Mouse (Mus musculus): Measurements from ENCODE around the gene Casp6.

Casp6 gene

GRCm38 (mm10) chr3:129923581-129923980 lies 22.4 kb downstream of the Casp6 start:
- DNase-seq (ENCODE audit: low read depth), result no peak

GRCm38 (mm10) chr3:129925861-129926260 lies 24.6 kb downstream of the Casp6 start:
- no peak for DNase-seq (ENCODE audit: low read depth)

- no peak for DNase-seq (ENCODE audit: low read depth)
Observed at GRCm38 (mm10) chr3:129930213-129930778, 29.1 kb downstream of the Casp6 start.

- peak; percentile 38 for DNase-seq (ENCODE audit: low read depth)
Observed at GRCm38 (mm10) chr3:129932443-129932842, 31.2 kb downstream of the Casp6 start.

GRCm38 (mm10) chr3:129936561-129936960 lies 35.3 kb downstream of the Casp6 start:
- no peak for DNase-seq (ENCODE audit: low read depth)

- no peak for DNase-seq (ENCODE audit: low read depth)
Observed at GRCm38 (mm10) chr3:129937848-129938247, 36.6 kb downstream of the Casp6 start.

- no peak for DNase-seq (ENCODE audit: low read depth)
Observed at GRCm38 (mm10) chr3:129939058-129939457, 37.8 kb downstream of the Casp6 start.

GRCm38 (mm10) chr3:129940780-129941179 lies 39.6 kb downstream of the Casp6 start:
- DNase-seq (ENCODE audit: low read depth), result no peak

GRCm38 (mm10) chr3:129941291-129941690 lies 40.1 kb downstream of the Casp6 start:
- DNase-seq (ENCODE audit: low read depth), result no peak

GRCm38 (mm10) chr3:129943813-129944212 lies 42.6 kb downstream of the Casp6 start:
- DNase-seq (ENCODE audit: low read depth), result no peak

GRCm38 (mm10) chr3:129946217-129946914 lies 45.1 kb downstream of the Casp6 start:
- no peak for DNase-seq (ENCODE audit: low read depth)

- DNase-seq (ENCODE audit: low read depth), result no peak
Observed at GRCm38 (mm10) chr3:129948359-129948758, 47.1 kb downstream of the Casp6 start.

GRCm38 (mm10) chr3:129949158-129949773 lies 48.0 kb downstream of the Casp6 start:
- DNase-seq (ENCODE audit: low read depth), result no peak

- DNase-seq (ENCODE audit: low read depth), result no peak
Observed at GRCm38 (mm10) chr3:129953296-129953695, 52.1 kb downstream of the Casp6 start.

GRCm38 (mm10) chr3:129962533-129962932 lies 61.3 kb downstream of the Casp6 start:
- no peak for DNase-seq (ENCODE audit: low read depth)

All from c-Kit-positive CD71-positive TER-119-negative erythroid progenitor cells, embryonic 14.5 days (primary cell).